Mouse (Mus musculus) embryonic fibroblast, embryonic 13.5 days (primary cell): ENCODE data around the gene Tfip11.

Experiments
- CTCF ChIP-seq: IDR thresholded peaks from 2 replicates; pipeline ENCODE4 v1.5.1; 2011; ENCODE audit warnings: mild to moderate bottlenecking, control low read depth, low read length, moderate library complexity, borderline replicate concordance; ENCODE audit not compliant: insufficient read depth
- POLR2A ChIP-seq: IDR thresholded peaks from 2 replicates; pipeline ENCODE4 v1.6.1; 2011; ENCODE audit warnings: low read depth, mild to moderate bottlenecking, control low read depth, low read length, moderate library complexity

DNA sequence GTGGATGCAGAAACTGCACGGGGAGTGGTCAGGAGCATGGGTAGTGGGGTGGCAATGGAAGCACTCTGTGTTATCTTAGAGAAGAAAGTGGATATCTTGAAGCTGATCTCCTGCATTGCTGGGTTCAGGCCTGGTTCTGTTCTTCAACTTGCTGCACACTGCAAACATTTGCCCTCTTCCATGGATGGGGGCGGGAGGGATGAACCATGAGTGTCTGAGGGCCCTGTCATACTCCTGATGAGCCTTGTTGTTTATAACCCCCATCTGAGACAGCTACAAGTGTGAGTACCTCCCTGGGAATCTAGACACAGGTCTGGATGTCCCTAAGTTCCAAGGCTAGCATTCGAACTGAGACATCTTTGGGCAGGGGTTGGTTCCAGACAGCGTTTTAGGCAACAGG lies 4.8 kb upstream of the Tfip11 start:
- no peak for TF ChIP-seq CTCF
- no peak for TF ChIP-seq POLR2A
